Mouse (Mus musculus): ENCODE measurements around the gene Vmn1r213.

The Vmn1r213 gene

GRCm38 (mm10) chr13:23007356-23007755, at the start of gene Vmn1r213:
Gene Vmn1r213, plus strand, starts transcription at chr13:23007656.
- no peak for DNase-seq (ENCODE audit: low read depth, low spot score)

GRCm38 (mm10) chr13:22990214-22990891, 17.1 kb upstream of the Vmn1r213 start:
- peak; percentile 28 for DNase-seq (ENCODE audit: low read depth, low spot score)

GRCm38 (mm10) chr13:22992178-22992700, 15.2 kb upstream of the Vmn1r213 start:
- peak; percentile 86 for DNase-seq (ENCODE audit: low read depth, low spot score)

- peak; percentile 97 for DNase-seq (ENCODE audit: low read depth, low spot score)
Observed at GRCm38 (mm10) chr13:22992721-22993120, 14.7 kb upstream of the Vmn1r213 start.

- DNase-seq (ENCODE audit: low read depth, low spot score), result no peak
Observed at GRCm38 (mm10) chr13:23018158-23018557, 10.7 kb downstream of the Vmn1r213 start.

- DNase-seq (ENCODE audit: low read depth, low spot score), result peak; percentile 91
Observed at GRCm38 (mm10) chr13:23024812-23025211, 17.4 kb downstream of the Vmn1r213 start.

- no peak for DNase-seq (ENCODE audit: low read depth, low spot score)
Observed at GRCm38 (mm10) chr13:23030118-23030517, 22.7 kb downstream of the Vmn1r213 start, which contains the start of gene Vmn1r214. Gene Vmn1r214, plus strand, starts transcription at chr13:23030418.

GRCm38 (mm10) chr13:23057778-23058177, 50.3 kb downstream of the Vmn1r213 start:
- peak; percentile 14 for DNase-seq (ENCODE audit: low read depth, low spot score)

Measured in R1 (cell line).